Mouse (Mus musculus) left cerebral cortex, postnatal 25 days (tissue): ENCODE results near the gene Rnf224. TPM values are rescaled to one million over a fixed set of nuclear protein-coding genes. Genes with fewer than 3 reads are reported as not detected.

Experiments
- DNase-seq, 2 experiments: peaks; one replicate each; pipeline ENCODE4 v3.0.0; 2022; ENCODE audit warnings: low spot score in 2 of 2, mixed read lengths in 1 of 2
- intact Hi-C: fragments of 180-260 bp; cut with DNase I; formaldehyde crosslinking; loops from one replicate; pipeline ENCODE4 v1.15.1; 2025
- total RNA-seq, 2 experiments: library from RNA; stranded (reverse); gene quantifications; 2 replicates each; pipeline ENCODE4 v1.2.3; 2021

Gene Rnf224
- total RNA-seq, 2 experiments from 2014 or later, result not detected

DNA sequence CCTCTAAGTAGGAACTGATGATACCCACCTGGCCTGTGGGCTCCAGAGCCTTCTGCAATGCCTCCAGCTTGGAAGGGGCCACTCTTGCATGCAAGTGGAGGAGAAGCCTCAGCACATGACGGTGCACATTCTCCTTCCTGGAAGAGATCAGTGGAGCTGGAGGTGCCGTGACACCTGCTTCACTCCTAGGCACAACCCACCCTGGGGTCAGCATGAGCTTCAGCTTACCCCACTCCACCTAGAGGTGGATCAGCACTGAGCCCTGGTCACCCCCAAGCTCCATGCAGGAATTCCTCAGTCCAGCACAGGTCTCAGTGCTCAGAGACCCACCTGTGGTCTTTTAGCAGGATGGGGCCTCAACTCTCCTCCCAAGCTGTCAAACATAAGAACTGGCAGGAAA, 36.0 kb downstream of the Rnf224 start:
- no peak for DNase-seq
- intact Hi-C loops, result no loop called here

DNA sequence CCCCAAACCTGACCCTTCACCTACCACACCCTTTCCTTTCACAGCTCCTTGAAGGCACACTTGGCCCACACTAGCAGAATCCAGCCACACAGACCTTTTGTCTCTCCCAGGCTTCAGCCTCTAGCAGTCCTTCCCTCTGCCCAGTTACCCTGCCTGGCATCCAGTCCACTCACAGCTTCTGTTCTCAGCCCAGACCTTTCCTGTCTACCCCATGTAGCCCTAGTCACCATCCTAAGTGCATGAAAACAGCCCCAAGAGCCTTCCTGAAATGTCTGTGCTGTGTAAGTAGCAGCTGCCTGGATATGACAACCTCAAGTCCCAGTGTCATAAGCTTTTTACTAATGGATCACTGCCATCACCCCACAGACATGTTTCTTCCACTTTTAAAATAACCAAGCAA, 38.6 kb downstream of the Rnf224 start:
- intact Hi-C loops, result no loop called here
- DNase-seq, result no peak

DNA sequence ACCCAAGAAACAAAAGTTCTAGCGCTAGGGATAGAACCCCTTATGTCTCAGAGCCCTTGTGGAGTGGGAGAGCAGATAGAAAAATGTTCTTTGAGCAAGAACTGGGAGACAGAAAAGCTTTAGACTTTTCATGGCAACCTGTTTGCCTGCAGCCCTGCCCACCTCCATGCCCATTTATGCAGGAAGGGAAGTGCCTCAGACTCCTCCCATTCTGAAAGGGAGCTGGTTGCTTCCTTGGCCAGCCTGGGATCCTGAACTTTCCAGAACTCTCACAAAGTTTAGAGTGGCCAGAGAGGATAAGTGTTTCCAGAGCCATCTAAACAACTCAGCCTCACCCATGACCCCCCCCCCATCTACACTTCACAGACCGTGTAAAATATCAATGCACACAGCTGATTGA, 39.4 kb downstream of the Rnf224 start:
- DNase-seq, result no peak
- intact Hi-C loops, result no loop called here

DNA sequence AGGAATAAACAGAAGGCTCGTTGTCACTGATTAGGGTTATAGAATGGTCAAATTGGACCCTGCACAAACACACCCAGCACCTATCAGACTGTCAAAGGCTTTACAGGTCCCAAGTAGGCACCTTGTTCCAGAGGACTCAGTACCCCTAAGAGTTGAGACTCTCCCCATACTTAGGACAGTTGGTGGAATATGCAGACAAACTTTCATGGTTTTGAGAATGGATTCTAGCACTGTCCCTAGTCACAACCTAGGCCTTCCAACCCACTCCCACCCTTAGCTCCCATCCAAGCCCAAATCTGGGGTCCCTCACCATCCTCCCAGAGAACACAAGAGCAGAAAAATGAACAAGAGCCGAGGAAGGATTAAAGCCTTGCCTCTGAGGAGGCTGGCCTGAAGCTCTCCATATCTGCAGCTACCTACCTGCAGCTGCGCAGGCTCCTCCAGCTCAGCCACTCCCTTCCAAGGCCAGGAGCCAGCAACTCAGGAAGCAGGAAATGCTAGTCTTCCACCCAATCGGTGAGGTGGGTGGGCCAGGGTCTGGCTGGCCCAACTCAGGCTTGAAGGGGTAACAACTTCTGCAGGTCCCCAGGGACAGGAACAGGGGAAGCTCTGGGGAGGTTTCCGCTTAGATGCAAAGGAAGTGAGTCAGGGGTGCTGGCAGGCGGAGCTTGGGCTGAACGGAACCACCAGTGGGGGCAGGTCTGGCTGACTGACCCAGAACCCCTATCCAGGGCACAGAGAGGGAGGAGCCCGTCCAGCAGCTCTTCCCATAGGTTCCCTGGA, 40.2 kb downstream of the Rnf224 start, which contains the start of gene Tor4a:
Gene Tor4a (minus strand): TSS at position 715 of the 783 bp plus-strand sequence.
- no peak for DNase-seq
- intact Hi-C loops, result no loop called here

DNA sequence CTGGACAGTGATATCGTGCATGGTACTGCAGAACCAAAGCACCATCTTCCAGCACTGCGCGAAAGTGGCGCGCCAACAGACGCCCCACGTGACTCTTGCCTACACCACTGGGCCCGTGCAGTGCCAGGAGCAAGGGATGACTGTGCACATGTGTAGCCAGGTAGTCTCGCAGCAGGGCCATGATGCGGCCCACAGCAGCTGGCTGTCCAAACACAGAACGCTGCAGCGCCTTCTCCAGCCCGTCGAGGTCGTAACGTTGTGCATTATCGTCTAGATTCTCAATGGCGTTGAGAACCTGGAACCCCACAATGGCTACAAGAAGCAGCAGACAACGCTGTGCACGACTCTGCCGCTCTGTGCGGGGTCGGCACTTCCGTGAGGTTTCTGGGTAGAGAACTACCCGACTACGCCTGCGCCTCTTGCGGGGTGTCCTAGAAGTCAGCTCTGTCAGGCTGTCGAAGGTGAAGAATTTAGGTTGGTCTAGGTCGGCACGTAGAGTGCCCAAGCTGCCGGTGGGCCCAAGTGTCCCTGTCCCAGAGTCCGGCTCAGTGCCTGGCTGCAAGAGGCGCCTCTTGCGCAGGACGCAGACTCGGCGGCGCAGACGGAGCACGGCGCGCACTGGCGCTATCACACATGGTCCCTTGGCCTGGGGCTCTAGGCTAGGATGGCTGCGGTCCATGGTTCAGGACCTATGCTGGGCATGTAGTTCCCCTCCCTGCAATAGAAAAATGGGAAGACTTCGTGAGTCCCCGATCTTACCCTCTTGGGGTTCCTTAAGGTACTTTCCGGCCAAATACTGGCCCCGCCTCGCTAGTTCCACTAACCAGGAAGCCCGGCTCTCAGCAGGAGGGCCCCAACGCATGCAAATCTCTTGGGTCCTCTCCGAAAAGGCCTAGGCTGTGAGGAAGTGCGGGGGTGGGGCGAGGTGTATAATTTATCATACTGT, 41.1 kb downstream of the Rnf224 start:
- intact Hi-C loops, result no loop called here
- no peak for DNase-seq

DNA sequence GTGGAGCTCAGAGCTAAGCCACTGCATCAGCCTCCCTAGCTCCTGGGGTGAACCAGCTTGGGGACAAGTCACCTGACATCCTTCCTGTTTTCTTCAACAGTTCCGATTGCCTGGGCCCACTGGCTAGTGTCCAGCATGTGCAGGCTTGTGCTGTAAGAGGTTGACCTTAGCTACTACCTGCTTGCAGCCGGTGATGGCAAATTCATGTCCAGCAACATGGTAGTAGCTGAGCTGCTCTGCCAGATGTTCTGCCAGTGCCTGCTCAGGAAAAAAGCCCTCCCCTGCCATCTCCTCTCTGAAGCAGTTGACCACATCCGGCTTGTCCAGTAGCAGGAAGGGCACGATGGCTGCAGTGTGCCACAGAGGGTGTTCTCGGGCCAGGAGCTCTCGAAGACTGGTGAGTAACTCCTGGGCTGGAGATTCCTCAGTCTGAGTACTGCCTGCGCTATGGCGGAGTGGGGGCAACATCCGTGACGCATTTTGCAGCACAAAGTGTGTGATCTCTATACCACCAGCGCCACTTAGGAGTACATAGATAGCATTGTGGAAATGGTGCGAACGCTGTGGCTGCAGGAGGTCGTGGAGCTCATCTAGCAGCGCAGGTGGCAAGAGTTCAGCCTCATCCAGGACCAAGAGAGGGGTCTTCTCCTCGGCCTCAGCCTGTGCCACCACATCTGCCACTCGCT, 42.0 kb downstream of the Rnf224 start:
- intact Hi-C loops, result loop anchor here (5.0 kb wide), 2 partner anchors 63 to 78 kb away; partner anchors contain the start of genes Anapc2, Ssna1 and Tmem203
- DNase-seq, result no peak

DNA sequence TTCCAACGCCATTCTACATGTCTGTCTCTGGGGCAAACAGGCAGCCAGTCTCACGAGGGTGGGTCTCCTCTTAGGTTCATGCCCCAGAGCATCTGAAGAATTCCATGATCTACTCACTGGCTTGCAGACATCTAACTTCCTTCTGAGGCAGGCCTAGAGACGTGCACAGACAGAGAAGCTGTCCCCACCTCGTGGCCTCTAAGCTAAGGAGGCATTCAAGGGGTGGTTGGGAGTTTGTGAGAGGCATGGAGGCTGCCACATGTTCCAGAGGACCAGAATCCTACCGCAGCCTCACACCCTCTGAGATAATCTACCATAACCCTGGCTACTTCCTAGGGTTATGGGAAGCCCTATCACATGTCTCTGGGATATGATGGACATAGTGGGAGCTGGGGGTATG, 42.6 kb downstream of the Rnf224 start:
- DNase-seq, result no peak
- intact Hi-C loops, result loop anchor here (5.0 kb wide), 2 partner anchors 63 to 78 kb away; partner anchors contain the start of genes Anapc2, Ssna1 and Tmem203

DNA sequence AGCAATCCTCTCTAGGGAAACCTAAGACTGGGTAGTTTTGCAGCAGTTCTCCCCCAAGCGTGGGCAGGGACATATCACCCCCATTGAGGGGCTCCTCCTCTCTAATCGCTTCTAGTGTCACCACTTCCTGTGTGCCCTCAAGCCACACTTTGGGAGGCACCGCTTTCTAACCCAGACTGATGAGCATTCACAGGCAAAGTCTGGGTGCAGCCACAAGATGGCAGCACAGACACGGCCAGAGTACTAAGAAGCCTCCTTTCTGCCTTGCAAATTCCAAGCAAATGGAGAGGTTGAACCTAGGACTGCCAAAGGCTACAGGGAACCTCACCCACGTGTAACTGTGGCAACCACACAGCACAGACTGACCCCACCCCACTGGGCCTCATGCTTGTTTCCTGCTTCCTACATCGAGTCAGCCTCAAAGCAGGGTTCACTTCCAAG, 43.2 kb downstream of the Rnf224 start:
- DNase-seq, result peak; percentile 76 to 89
- intact Hi-C loops, result loop anchor here (1.0 to 5.0 kb wide), 3 partner anchors 35 to 79 kb away; partner anchors contain the start of genes Anapc2, Ssna1 and Tmem203

DNA sequence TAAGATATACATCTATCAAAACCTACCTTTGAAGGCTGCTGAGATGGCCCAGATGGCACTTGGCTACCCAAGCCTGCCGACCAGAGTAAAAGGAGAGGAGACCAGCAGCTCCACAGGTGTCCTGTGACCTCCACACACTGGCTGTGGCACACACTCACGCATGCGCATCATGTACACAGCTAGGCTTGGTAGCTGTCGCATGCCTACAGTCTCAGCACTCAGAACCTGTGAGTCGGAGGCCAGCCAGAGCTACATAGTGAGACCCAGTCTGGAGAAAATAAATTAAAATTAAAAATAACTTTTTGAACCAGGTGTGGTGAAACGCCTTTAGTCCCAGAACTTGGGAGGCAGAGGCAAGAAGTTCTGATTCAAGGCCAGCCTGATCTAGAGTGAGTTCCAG, 48.7 kb downstream of the Rnf224 start:
- intact Hi-C loops, result loop anchor here (5.0 kb wide), 1 partner anchor 61 kb away; no protein-coding TSS in a partner anchor
- DNase-seq, result no peak

DNA sequence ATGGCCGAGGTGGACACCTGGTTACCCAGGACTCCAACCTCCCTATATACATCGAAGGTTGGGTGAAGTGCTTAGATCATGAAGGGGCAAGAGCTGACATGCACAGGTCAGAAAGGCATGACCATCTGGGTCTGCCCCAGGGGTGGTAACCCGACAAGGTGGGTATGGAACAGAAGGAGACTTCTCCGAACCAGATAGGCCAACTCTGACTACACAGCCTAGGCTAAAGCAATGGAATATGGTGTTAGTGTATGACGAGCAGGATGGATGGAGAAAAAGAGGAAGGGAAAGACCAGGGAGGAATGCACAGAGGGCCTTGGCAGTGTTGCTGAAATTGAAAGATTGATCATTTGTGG, 50.0 kb downstream of the Rnf224 start:
- DNase-seq, result no peak
- intact Hi-C loops, result loop anchor here (5.0 kb wide), 1 partner anchor 59 kb away; no protein-coding TSS in a partner anchor

DNA sequence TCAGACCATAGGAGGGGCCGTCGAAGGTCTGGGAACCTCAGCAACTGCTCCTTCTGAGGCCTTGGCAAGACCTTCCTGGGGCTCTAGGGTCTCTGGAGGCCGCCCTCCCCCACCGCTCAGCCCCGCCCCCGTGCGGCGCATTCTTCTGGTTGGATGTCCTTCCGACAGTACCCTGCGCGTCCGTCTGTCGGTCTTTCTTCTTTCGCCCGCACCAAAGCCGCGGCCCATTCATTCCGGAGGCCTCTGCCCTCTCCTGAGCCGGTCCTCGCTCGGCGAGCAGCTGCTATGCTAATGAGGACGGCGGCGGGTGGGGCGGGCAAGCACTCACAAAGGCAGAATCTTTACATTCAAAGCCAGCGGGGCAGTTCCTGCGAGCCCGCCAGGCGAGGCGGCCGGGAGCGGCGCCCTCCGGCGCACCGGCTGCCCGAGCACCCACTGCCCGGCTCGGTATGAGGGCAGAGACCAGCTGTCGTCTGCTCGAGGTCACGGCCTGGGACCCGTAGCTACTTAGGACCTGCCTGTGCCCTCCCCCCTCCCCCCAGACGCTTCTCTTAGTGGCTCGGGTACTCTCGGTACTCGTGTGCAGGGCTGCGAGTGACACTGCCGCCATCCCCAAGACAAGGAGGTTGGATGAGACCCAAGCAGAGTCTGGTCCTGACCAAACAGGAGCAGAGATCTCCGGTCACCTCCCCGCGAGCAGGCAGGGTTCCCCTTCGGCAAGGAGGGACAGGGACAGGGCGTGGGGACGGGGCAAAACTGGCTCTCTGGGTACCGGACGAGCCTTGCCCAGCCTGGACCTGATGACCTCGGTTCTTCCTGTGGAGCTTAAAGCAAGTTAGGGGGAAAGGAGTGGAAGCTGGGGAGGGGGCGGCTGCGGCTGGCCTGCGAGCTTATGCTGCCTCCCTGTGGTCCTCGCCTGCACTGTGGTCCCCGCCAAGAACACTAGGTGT, 50.7 kb downstream of the Rnf224 start:
- DNase-seq, result no peak
- intact Hi-C loops, result loop anchor here (2.0 to 5.0 kb wide), 2 partner anchors 59 to 87 kb away; no protein-coding TSS in a partner anchor

DNA sequence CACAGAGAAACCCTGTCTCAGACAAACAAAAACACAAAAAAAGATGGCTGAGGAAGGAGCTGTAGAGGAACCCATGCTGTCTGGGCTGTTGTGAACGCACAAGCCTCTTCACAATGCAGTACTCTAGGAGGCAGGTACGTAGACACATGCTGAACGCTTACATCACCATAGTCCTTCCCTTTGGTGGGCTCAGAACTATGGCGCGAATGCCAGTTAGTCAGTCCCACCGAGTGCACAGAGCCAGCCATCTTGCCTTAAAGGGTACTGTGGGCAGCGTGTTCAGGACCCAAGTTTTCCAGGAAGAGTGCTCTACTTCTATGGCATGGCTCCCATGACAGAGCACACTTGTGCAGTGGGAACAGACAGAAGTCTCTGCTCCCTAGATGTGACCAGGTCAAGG, 52.1 kb downstream of the Rnf224 start:
- DNase-seq, result no peak
- intact Hi-C loops, result loop anchor here (2.0 kb wide), 1 partner anchor 86 kb away; no protein-coding TSS in a partner anchor

Other genes starting within 250 kb of the Rnf224 start
- 100 to 1,000 TPM; 472 to 481 TPM for gene Nsmf, start 182.4 kb downstream of the Rnf224 start, total RNA-seq
- gene Entpd8, start 156.5 kb downstream of the Rnf224 start, total RNA-seq, result not detected
- gene Noxa1, start 141.6 kb downstream of the Rnf224 start, total RNA-seq, result not detected
- gene Nrarp, start 56.0 kb downstream of the Rnf224 start, total RNA-seq, result 10 to 100 TPM; 21.7 to 30.7 TPM
- gene Tor4a, start 39.9 kb downstream of the Rnf224 start, total RNA-seq, result 1 to 10 TPM; 1.9 to 2.3 TPM
- 10 to 100 TPM; 50.8 to 51.8 TPM for gene Nelfb, start 25.3 kb downstream of the Rnf224 start, total RNA-seq
- under 1 TPM in 1 of 2 experiments, not detected in 1; 0.23 TPM for gene Stpg3, start 22.1 kb downstream of the Rnf224 start, total RNA-seq
- gene Fam166a, start 18.0 kb downstream of the Rnf224 start, total RNA-seq, result not detected
- 100 to 1,000 TPM; 376 to 398 TPM for gene Tubb4b, start 12.1 kb downstream of the Rnf224 start, total RNA-seq
- gene Slc34a3, start 2.4 kb downstream of the Rnf224 start, total RNA-seq, result not detected
- gene Rnf208, start 5.5 kb upstream of the Rnf224 start, total RNA-seq, result 100 to 1,000 TPM; 243 to 256 TPM
- not detected for gene Cysrt1, start 5.7 kb upstream of the Rnf224 start, total RNA-seq
- 1 to 10 TPM; 1.6 to 2.9 TPM for gene AL732309.1, start 10.1 kb upstream of the Rnf224 start, total RNA-seq
- 10 to 100 TPM; 32.8 to 37.3 TPM for gene Tmem203, start 18.7 kb upstream of the Rnf224 start, total RNA-seq
- 10 to 100 TPM; 14.4 to 15.5 TPM for gene Tprn, start 25.8 kb upstream of the Rnf224 start, total RNA-seq
- gene Ssna1, start 35.7 kb upstream of the Rnf224 start, total RNA-seq, result 10 to 100 TPM; 67.2 to 69.6 TPM
- 10 to 100 TPM; 73.0 to 77.2 TPM for gene Anapc2, start 35.7 kb upstream of the Rnf224 start, total RNA-seq
- not detected for gene Tmem210, start 51.4 kb upstream of the Rnf224 start, total RNA-seq
- gene Lrrc26, start 53.1 kb upstream of the Rnf224 start, total RNA-seq, result not detected
- gene Grin1, start 82.4 kb upstream of the Rnf224 start, total RNA-seq, result 100 to 1,000 TPM; 435 to 455 TPM
- gene Man1b1, start 95.6 kb upstream of the Rnf224 start, total RNA-seq, result 10 to 100 TPM; 55.0 to 59.5 TPM
- 10 to 100 TPM; 28.2 to 33.2 TPM for gene Dpp7, start 119.6 kb upstream of the Rnf224 start, total RNA-seq
- gene Uap1l1, start 128.9 kb upstream of the Rnf224 start, total RNA-seq, result 10 to 100 TPM; 11.3 to 14.0 TPM
- 1 to 10 TPM; 1.9 to 2.5 TPM for gene Sapcd2, start 135.5 kb upstream of the Rnf224 start, total RNA-seq
- 10 to 100 TPM; 11.7 to 13.2 TPM for gene Entpd2, start 159.1 kb upstream of the Rnf224 start, total RNA-seq
- 100 to 1,000 TPM; 331 to 339 TPM for gene Npdc1, start 162.6 kb upstream of the Rnf224 start, total RNA-seq
- under 1 TPM; 0.32 to 0.37 TPM for gene Fut7, start 186.5 kb upstream of the Rnf224 start, total RNA-seq
- 100 to 1,000 TPM; 154 to 165 TPM for gene Abca2, start 191.9 kb upstream of the Rnf224 start, total RNA-seq
- gene Clic3, start 220.1 kb upstream of the Rnf224 start, total RNA-seq, result under 1 TPM in 1 of 2 experiments, not detected in 1; 0.69 TPM
- 10 to 100 TPM; 68.6 to 81.0 TPM for gene Paxx, start 224.3 kb upstream of the Rnf224 start, total RNA-seq
- gene Ptgds, start 233.3 kb upstream of the Rnf224 start, total RNA-seq, result 1,000 to 10,000 TPM; 1,926 to 2,241 TPM